Mouse (Mus musculus) heart, embryonic 10.5 days (tissue): ENCODE measurements around the gene Six2. TPM values are rescaled to one million over a fixed set of nuclear protein-coding genes. Genes with fewer than 3 reads are reported as not detected.

Source experiments
- DNase-seq: peaks from one replicate; pipeline ENCODE4 v3.0.0-alpha.2; 2017; ENCODE audit warnings: low spot score
- H3K27ac ChIP-seq: fragments of 300-500 bp; sonication (generic); 2 replicates; pipeline ENCODE4 v1.5.1; 2016; ENCODE audit warnings: mild to moderate bottlenecking
- H3K27me3 ChIP-seq: fragments of 300-500 bp; sonication (generic); 2 replicates; pipeline ENCODE4 v1.6.1; 2016; ENCODE audit warnings: mild to moderate bottlenecking; ENCODE audit not compliant: poor library complexity, insufficient read depth, severe bottlenecking
- H3K36me3 ChIP-seq: fragments of 300-500 bp; sonication (generic); 2 replicates; pipeline ENCODE4 v1.6.1; 2016; ENCODE audit warnings: mild to moderate bottlenecking, moderate library complexity
- H3K4me1 ChIP-seq: fragments of 300-500 bp; sonication (generic); 2 replicates; pipeline ENCODE4 v1.6.1; 2016; ENCODE audit warnings: mild to moderate bottlenecking
- H3K4me3 ChIP-seq: fragments of 300-500 bp; sonication (generic); 2 replicates; pipeline ENCODE4 v1.5.1; 2016; ENCODE audit warnings: mild to moderate bottlenecking, moderate library complexity
- H3K9me3 ChIP-seq: fragments of 300-500 bp; sonication (generic); 2 replicates; pipeline ENCODE4 v1.6.1; 2016; ENCODE audit warnings: mild to moderate bottlenecking, moderate library complexity
- WGBS: fragments of 180-500 bp; shearing (Covaris S2); methylation state at CpG from one replicate; pipeline ENCODE4 v1.1.7; 2016; 5-methylcytosine and 5-hydroxymethylcytosine counted together
- polyA plus RNA-seq: library from polyadenylated mRNA; unstranded; fragments of >200 nt; fragmentation: Nextera tagmentation; extraction: Ambion mirVana; gene quantifications from 2 replicates; pipeline ENCODE4 v1.2.1, GENCODE M21; 2016

Six2 gene
- polyA plus RNA-seq: 0.32 and 1.7 TPM in 2 replicates

DNA sequence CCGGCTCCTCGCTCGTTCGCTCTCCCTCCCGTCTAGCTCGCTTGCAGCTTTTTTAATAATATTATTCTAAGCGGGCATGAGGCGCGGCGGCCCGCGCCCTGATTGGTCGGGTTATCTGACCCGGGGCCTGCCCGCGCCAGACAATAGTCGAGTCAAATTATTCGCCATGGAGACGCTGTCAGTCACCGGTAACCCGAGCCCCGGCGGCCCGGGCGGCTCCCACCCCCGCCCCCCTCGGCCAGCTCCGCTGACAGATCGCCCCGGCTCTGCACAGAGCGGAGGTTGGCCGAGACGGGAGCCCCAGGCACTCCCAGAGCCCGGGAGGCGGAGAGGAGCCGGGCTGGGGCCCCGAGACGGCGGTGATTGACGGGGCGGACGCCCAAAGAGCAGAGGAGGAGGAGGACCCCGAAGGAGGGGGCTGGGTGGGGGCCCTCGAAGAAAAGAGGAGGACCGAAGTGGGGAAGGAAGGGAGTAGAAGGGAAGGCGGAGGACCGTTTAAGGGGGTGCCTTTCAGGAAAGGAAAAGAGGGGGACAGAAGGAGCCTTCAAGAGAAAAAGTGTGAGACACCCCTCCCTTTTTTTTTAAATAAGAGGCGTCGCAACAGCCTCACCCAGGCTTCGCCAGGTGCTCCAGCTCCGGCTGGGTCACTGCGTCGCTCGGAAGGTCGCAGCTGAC, at the start of gene Six2:
Six2 (minus strand) TSS at position 39 of the 675 bp plus-strand sequence.
- peak; percentile 91 for DNase-seq
- peaks cover 39% of the 10 kb centered on the region for H3K4me1 ChIP-seq
- H3K27ac ChIP-seq: peak within 1 kb of the TSS; percentile 56
- WGBS: under 1% methylated on average over 55 of the region's 55 CpGs
- peak within 1 kb of the TSS; percentile 60 for H3K4me3 ChIP-seq
- no peaks in the 10 kb centered on the region for H3K9me3 ChIP-seq
- H3K36me3 ChIP-seq: no peaks in the 10 kb centered on the region
- peaks cover 100% of the 10 kb centered on the region for H3K27me3 ChIP-seq

DNA sequence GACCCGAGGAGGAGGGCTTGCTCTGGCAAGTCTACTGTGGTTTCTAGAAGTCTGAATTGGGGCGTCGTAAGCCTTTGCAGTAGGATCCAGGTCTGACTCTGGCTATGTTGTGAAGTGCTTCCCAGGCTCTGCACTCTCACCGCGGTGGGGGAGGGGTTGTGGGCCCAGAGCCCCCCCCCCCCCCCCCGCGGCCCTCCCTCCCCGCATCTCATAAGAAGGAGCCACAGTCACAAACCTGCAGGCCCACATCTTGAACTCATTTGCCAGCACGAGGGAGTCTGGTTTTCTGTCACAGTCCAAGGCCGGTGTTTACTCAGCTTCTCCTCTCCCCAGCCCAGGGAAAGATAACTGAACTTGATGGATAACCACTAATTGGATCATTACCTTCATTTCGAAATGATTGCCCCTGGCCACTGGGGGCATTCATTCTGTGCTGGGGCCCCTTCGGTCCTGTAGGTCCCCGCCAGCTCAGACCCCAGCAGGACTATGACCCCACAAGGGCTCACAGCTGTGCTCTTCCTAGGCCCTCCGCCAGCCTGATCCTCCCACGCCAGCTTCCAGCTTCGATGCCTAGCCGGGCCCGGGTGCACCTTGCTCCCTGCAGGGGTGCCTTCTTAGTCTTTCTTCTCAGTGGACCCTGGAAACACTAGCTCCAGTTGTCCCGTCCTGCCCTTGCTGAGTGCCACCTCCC, 49.2 kb upstream of the Six2 start:
- Histone ChIP-seq H3K27ac (no peak overlapping the region), H3K9me3 (no peaks in the 10 kb centered on the region), H3K4me1 (no peaks in the 10 kb centered on the region), H3K27me3 (peaks cover 44% of the 10 kb centered on the region), H3K36me3 (no peaks in the 10 kb centered on the region), H3K4me3 (no peak overlapping the region)
- no peak for DNase-seq
- 46% methylated on average over 18 of the region's 19 CpGs for WGBS

GRCm38 (mm10) chr17:85731329-85731728, 43.3 kb upstream of the Six2 start:
- no peaks in the 10 kb centered on the region for H3K9me3 ChIP-seq
- no peak for DNase-seq
- 82% methylated on average over 5 of the region's 5 CpGs for WGBS
- no peak overlapping the region for H3K27ac ChIP-seq
- H3K36me3 ChIP-seq: no peaks in the 10 kb centered on the region
- no peaks in the 10 kb centered on the region for H3K4me1 ChIP-seq
- peaks cover 48% of the 10 kb centered on the region for H3K27me3 ChIP-seq
- no peak overlapping the region for H3K4me3 ChIP-seq

DNA sequence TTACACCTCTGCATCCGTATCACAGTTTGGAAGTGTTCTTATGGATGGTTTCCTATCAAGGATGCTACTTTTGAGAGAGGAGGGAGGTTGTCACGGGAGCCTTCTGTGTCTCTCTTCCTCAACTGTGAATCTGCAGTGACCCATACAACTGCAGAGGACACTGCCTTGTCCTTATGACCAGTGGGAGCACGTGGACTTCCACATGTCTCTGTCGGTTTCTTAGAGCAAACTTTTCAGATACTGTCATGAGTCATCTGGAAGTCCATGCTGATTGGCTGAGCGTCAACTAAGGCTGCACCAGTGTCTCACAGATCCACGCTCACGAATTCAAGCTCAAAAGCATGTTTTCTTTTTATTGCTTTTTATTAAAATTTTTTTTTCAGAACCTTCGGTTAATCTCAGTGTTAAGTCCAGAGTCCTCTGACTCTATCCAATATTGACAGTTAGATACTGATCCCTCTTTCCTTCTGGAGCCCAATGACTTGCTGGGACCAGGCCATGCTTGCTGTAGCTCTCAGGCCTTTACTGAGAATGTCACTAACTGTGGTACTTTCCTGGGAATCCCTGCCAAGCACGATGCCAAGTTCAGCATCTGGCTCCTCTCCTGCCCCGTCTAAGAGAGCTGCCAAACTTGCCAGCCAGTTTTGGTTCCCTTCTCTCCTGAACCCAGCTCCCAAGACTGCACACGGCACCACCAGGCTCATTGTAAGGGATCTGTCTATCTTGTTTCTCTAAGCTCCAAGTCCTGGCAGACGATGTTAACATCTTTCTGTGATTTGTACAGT, 42.3 kb upstream of the Six2 start:
- Histone ChIP-seq H3K9me3 (no peaks in the 10 kb centered on the region), H3K27ac (no peak overlapping the region), H3K4me3 (no peak overlapping the region), H3K27me3 (peaks cover 42% of the 10 kb centered on the region), H3K4me1 (no peaks in the 10 kb centered on the region), H3K36me3 (no peaks in the 10 kb centered on the region)
- no peak for DNase-seq
- 77% methylated on average over 12 of the region's 12 CpGs for WGBS

DNA sequence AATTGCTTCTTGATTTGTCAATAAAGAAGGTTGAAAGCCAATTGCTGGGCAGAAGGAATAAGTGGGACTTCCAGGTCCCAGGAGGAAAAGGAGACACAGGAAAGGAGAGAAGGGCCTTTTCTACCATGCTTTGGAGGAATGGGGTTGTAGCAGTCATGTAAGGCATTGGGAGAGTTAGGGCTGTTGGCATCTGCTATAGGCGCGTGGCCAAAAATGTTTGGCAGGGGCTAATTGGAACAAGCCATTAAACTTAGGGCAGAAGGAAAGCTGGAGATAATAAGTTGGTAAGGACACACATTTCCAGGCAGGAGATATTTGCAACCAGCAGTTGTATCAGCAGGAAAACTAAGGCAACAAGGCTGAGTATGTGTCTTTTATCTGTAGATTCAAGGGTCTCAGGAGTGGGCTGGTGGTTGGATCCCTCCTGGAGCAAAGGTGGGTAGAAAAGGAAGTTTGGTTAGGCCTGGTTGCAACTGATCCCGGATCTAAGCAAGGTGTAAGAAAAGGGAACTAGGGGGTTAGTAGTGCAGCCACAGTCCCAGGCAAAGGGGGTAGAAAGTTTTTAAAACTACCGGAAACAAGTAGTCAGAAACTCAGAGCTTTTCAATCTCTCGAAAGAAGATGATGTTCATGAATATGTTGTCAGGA, 40.1 kb upstream of the Six2 start:
- Histone ChIP-seq H3K9me3 (no peaks in the 10 kb centered on the region), H3K27ac (no peak overlapping the region), H3K4me1 (no peaks in the 10 kb centered on the region), H3K27me3 (peaks cover 33% of the 10 kb centered on the region), H3K36me3 (no peaks in the 10 kb centered on the region), H3K4me3 (no peak overlapping the region)
- no peak for DNase-seq
- WGBS: 82% methylated on average over 5 of the region's 5 CpGs

GRCm38 (mm10) chr17:85725988-85726387, 37.9 kb upstream of the Six2 start:
- no peak overlapping the region for H3K27ac ChIP-seq
- no peaks in the 10 kb centered on the region for H3K9me3 ChIP-seq
- H3K36me3 ChIP-seq: no peaks in the 10 kb centered on the region
- no peak overlapping the region for H3K4me3 ChIP-seq
- H3K27me3 ChIP-seq: peaks cover 47% of the 10 kb centered on the region
- 74% methylated on average over 9 of the region's 9 CpGs for WGBS
- no peaks in the 10 kb centered on the region for H3K4me1 ChIP-seq
- no peak for DNase-seq

DNA sequence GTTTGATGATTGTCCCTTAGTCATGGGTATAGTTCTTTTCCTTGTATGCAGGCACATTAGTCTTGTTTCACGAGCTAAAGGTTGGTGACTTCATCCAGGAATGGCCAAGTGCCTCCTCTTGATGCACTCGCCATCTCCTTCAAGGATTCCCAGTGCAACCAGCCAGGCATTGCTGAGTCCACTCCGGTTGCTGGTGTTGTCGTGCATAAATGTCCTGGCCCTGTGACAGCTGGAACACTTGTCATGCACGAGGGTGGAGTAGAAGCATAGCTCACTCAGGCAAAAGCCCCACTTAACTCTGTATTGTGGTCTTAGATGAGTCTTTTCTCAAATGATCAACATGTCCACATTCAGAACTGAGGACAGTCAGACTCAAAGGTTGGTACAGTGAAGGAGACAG, 35.1 kb upstream of the Six2 start:
- no peaks in the 10 kb centered on the region for H3K9me3 ChIP-seq
- no peak overlapping the region for H3K27ac ChIP-seq
- WGBS: 80% methylated on average over 5 of the region's 5 CpGs
- no peaks in the 10 kb centered on the region for H3K4me1 ChIP-seq
- DNase-seq: no peak
- no peaks in the 10 kb centered on the region for H3K36me3 ChIP-seq
- H3K4me3 ChIP-seq: no peak overlapping the region
- peaks cover 57% of the 10 kb centered on the region for H3K27me3 ChIP-seq

DNA sequence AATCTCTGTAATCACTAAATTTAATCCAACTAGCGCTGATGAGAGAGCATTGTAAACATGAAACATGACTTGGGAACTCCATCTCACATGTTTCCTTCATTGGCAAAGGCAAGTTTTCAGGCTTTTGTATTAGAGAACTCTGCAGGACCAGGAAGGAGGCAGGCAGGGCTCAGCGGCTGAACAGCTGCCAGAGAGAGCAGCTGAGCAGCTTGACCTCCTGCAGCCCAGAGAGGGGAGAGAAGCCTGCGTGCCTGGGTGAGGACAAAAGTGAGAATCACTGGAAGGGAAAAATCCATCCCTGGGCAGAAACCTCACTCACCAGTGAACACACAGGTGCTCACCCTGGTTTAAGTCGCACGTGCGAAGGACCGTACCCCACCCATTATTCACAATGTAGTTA, 29.2 kb upstream of the Six2 start:
- H3K27ac ChIP-seq: no peak overlapping the region
- no peak for DNase-seq
- 74% methylated on average over 7 of the region's 7 CpGs for WGBS
- H3K4me1 ChIP-seq: no peaks in the 10 kb centered on the region
- no peaks in the 10 kb centered on the region for H3K36me3 ChIP-seq
- no peak overlapping the region for H3K4me3 ChIP-seq
- H3K27me3 ChIP-seq: peaks cover 87% of the 10 kb centered on the region
- H3K9me3 ChIP-seq: no peaks in the 10 kb centered on the region

- Histone ChIP-seq H3K4me3 (no peak overlapping the region), H3K27me3 (peaks cover 74% of the 10 kb centered on the region), H3K36me3 (no peaks in the 10 kb centered on the region), H3K27ac (no peak overlapping the region), H3K9me3 (no peaks in the 10 kb centered on the region), H3K4me1 (no peaks in the 10 kb centered on the region)
- DNase-seq: no peak
- WGBS: 72% methylated on average over 11 of the region's 11 CpGs
Observed at GRCm38 (mm10) chr17:85715784-85716183, 27.7 kb upstream of the Six2 start.

DNA sequence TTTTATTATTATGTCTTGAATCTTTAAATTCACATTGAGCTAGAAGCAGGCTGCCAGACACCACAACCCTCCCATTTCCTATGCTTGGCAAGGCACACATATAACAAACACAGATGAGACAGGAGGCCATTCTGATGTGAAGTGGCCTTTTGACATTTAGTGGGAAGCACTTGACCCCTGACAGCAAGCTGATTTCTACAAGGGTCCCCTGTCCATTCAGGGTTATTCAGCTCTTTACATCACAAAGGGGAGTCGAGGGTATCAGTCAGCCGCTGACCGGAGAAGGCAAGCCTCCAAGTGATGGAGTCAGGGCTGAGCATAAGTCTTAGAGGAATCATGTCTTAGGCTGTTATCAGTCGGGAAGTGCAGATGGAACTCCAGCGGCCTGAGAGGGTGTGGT, 26.3 kb upstream of the Six2 start:
- no peaks in the 10 kb centered on the region for H3K4me1 ChIP-seq
- H3K4me3 ChIP-seq: no peak overlapping the region
- no peak overlapping the region for H3K27ac ChIP-seq
- WGBS: 36% methylated on average over 5 of the region's 5 CpGs
- H3K9me3 ChIP-seq: no peaks in the 10 kb centered on the region
- no peaks in the 10 kb centered on the region for H3K36me3 ChIP-seq
- peaks cover 77% of the 10 kb centered on the region for H3K27me3 ChIP-seq
- DNase-seq: no peak

GRCm38 (mm10) chr17:85712874-85713273, 24.8 kb upstream of the Six2 start:
- DNase-seq: no peak
- WGBS: 83% methylated on average over 10 of the region's 10 CpGs
- no peaks in the 10 kb centered on the region for H3K36me3 ChIP-seq
- peaks cover 76% of the 10 kb centered on the region for H3K27me3 ChIP-seq
- no peaks in the 10 kb centered on the region for H3K9me3 ChIP-seq
- no peak overlapping the region for H3K4me3 ChIP-seq
- no peak overlapping the region for H3K27ac ChIP-seq
- H3K4me1 ChIP-seq: no peaks in the 10 kb centered on the region

GRCm38 (mm10) chr17:85704369-85705260, 16.5 kb upstream of the Six2 start:
- H3K9me3 ChIP-seq: no peaks in the 10 kb centered on the region
- H3K36me3 ChIP-seq: no peaks in the 10 kb centered on the region
- H3K4me3 ChIP-seq: no peak overlapping the region
- H3K27ac ChIP-seq: no peak overlapping the region
- 71% methylated on average over 12 of the region's 12 CpGs for WGBS
- no peaks in the 10 kb centered on the region for H3K4me1 ChIP-seq
- DNase-seq: no peak
- H3K27me3 ChIP-seq: peaks cover 83% of the 10 kb centered on the region
